Mouse (Mus musculus) hindbrain, postnatal 0 days (tissue): ENCODE results near the gene Mrps21. TPM values are rescaled to one million over a fixed set of nuclear protein-coding genes. Genes with fewer than 3 reads are reported as not detected.

Experiments
- ATAC-seq: fragments of 200-750 bp; cut with Nextera tagmentation; 2 replicates; pipeline ENCODE4 v1.8.0; 2017; ENCODE audit warnings: mild to moderate bottlenecking, moderate TSS enrichment, moderate library complexity
- DNase-seq: peaks from one replicate; pipeline ENCODE4 v3.0.0-alpha.2; 2015; ENCODE audit warnings: low spot score
- H3K27ac ChIP-seq: fragments of 300-500 bp; sonication (generic); 2 replicates; pipeline ENCODE4 v1.5.1; 2014; ENCODE audit warnings: mild to moderate bottlenecking
- H3K27me3 ChIP-seq: fragments of 300-500 bp; sonication (generic); 2 replicates; pipeline ENCODE4 v1.6.1; 2014; ENCODE audit warnings: low read length, mixed read lengths; ENCODE audit not compliant: insufficient read depth
- H3K36me3 ChIP-seq: fragments of 300-500 bp; sonication (generic); 2 replicates; pipeline ENCODE4 v1.6.1; 2014; ENCODE audit warnings: low read length, mixed read lengths; ENCODE audit not compliant: insufficient read depth
- H3K4me1 ChIP-seq: fragments of 300-500 bp; sonication (generic); 2 replicates; pipeline ENCODE4 v1.6.1; 2014; ENCODE audit warnings: antibody characterized with exemption, low read length, mixed read lengths; ENCODE audit not compliant: insufficient read depth
- H3K4me2 ChIP-seq: fragments of 300-500 bp; sonication (generic); 2 replicates; pipeline ENCODE4 v1.6.1; 2014; ENCODE audit warnings: low read depth, mild to moderate bottlenecking, low read length, moderate library complexity, mixed read lengths
- H3K4me3 ChIP-seq: fragments of 300-500 bp; sonication (generic); 2 replicates; pipeline ENCODE4 v1.5.1; 2014; ENCODE audit warnings: low read length
- H3K9ac ChIP-seq: fragments of 300-500 bp; sonication (generic); replicated peaks from 2 replicates; pipeline ENCODE4 v1.6.1; 2014; ENCODE audit warnings: mild to moderate bottlenecking, low read length, moderate library complexity, mixed read lengths
- H3K9me3 ChIP-seq: fragments of 300-500 bp; sonication (generic); 2 replicates; pipeline ENCODE4 v1.6.1; 2016; ENCODE audit warnings: low read length, mixed read lengths
- CTCF ChIP-seq: IDR thresholded peaks from 2 replicates; pipeline ENCODE4 v1.5.1; 2016; ENCODE audit warnings: antibody characterized with exemption, control low read depth, low read depth
- WGBS: fragments of 180-500 bp; shearing (Covaris S2); extraction: QIAGEN DNeasy Blood & Tissue Kit; methylation state at CpG from one replicate; pipeline ENCODE4 v1.1.7; 2014; 5-methylcytosine and 5-hydroxymethylcytosine counted together
- polyA plus RNA-seq: library from polyadenylated mRNA; unstranded; fragments of >200 nt; fragmentation: Nextera tagmentation; extraction: Ambion mirVana; gene quantifications from 2 replicates; pipeline ENCODE4 v1.2.1, GENCODE M21; 2015
- total RNA-seq: library from RNA; depleted of rRNA; stranded (reverse); fragments of >200 nt; gene quantifications from 2 replicates; pipeline ENCODE4 v1.2.3, GENCODE M21; 2014

Mrps21 gene
- total and polyA plus RNA-seq, 2 experiments from 2014 or later = 128 to 271 TPM

DNA sequence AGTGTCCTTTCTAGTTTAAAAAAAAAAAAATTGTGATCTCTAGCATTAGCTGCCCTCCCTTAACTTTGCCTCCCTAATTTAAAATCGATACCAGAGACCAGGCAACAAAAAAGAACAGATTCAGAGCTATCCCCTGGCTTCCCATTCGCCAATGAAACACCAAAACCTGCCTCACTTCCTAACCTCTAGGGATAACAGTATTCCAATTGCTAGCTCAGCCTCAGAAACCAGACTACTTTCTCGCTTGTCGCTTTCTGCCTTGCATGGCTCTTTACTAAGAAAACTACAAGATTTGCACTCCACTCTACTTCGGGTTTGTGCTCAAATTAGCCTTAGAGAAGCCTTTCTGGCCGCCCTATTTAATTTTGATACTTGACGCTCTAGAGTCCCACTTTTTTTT lies 15.2 kb downstream of the Mrps21 start:
- Histone ChIP-seq H3K4me2 (peak overlapping the region; percentile 82), H3K27ac (peak overlapping the region; percentile 76; the same call in 1 of the 2 replicates), H3K4me3 (peak overlapping the region; percentile 86), H3K9me3 (no peaks in the 10 kb centered on the region), H3K9ac (peak overlapping the region; percentile 72), H3K27me3 (no peaks in the 10 kb centered on the region), H3K4me1 (peaks cover 4% of the 10 kb centered on the region; the same call in 1 of the 2 replicates), H3K36me3 (peaks cover 17% of the 10 kb centered on the region; the same call in 1 of the 2 replicates)
- ATAC-seq = peak; percentile 11; the same call in 1 of the 2 replicates
- 22% methylated on average over 7 of the region's 7 CpGs for WGBS
- no peak for TF ChIP-seq CTCF
- DNase-seq = peak; percentile 38

DNA sequence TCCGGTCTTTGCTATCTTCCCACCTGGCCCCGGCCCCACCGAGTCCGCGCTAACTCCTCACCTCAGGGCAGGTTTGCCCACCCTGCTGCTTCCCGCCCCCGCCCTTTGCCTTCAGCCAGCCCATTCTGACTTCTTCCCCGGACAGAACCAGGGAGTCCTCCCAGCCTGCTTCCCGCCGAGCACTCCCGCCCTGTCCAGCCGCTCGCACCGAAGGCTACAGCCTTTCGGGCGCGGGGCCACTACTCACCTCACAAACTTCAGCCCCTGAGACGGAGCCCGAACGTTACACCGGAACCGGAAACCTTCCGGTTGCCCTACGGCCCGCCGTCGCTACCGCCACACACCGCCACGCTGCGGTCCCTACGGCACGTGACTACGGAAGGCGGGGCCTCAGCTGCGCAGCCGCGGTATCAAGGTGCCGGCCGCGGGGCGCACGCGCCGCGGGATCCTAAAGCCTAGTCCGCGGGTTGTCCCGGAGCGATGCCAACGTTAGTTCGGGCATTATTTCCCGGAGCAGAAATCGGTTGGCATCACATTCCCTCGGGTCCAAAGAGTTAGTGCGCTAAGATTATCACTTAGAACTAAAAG lies 15.7 kb downstream of the Mrps21 start, which contains the start of gene Prpf3:
Gene Prpf3, minus strand, starts transcription at position 384 of the 588 bp plus-strand sequence.
- H3K9me3 ChIP-seq = no peaks in the 10 kb centered on the region
- H3K4me1 ChIP-seq = peaks cover 4% of the 10 kb centered on the region; the same call in 1 of the 2 replicates
- ATAC-seq (peak; percentile 99), DNase-seq (peak; percentile 96)
- H3K4me3 ChIP-seq = peak within 1 kb of the TSS; percentile 86
- no peaks in the 10 kb centered on the region for H3K27me3 ChIP-seq
- H3K9ac ChIP-seq = peak within 1 kb of the TSS; percentile 72
- peaks cover 22% of the 10 kb centered on the region for H3K36me3 ChIP-seq
- H3K4me2 ChIP-seq = peak within 1 kb of the TSS; percentile 82
- TF ChIP-seq CTCF = no peak; the same call in 1 of the 2 replicates
- peak within 1 kb of the TSS; percentile 76; the same call in 1 of the 2 replicates for H3K27ac ChIP-seq
- under 1% methylated on average over 56 of the region's 56 CpGs for WGBS

GRCm38 (mm10) chr3:95851317-95851716 lies 20.0 kb downstream of the Mrps21 start:
- H3K36me3 ChIP-seq = peaks cover 61% of the 10 kb centered on the region
- ATAC-seq (no peak), DNase-seq (no peak)
- no peaks in the 10 kb centered on the region for H3K27me3 ChIP-seq
- H3K9me3 ChIP-seq = no peaks in the 10 kb centered on the region
- 96% methylated on average over 8 of the region's 8 CpGs for WGBS
- TF ChIP-seq CTCF = no peak
- peaks cover 4% of the 10 kb centered on the region; the same call in 1 of the 2 replicates for H3K4me1 ChIP-seq
- no peak overlapping the region for H3K9ac ChIP-seq
- H3K4me3 ChIP-seq = no peak overlapping the region
- H3K27ac ChIP-seq = no peak overlapping the region
- no peak overlapping the region for H3K4me2 ChIP-seq

GRCm38 (mm10) chr3:95850611-95851010 lies 20.7 kb downstream of the Mrps21 start:
- DNase-seq = no peak
- Histone ChIP-seq H3K36me3 (peaks cover 67% of the 10 kb centered on the region), H3K4me3 (no peak overlapping the region), H3K9me3 (no peaks in the 10 kb centered on the region), H3K4me2 (no peak overlapping the region), H3K27ac (no peak overlapping the region), H3K9ac (no peak overlapping the region), H3K27me3 (no peaks in the 10 kb centered on the region), H3K4me1 (peaks cover 4% of the 10 kb centered on the region; the same call in 1 of the 2 replicates)
- no peak for ATAC-seq
- WGBS = 85% methylated on average over 4 of the region's 4 CpGs
- no peak for TF ChIP-seq CTCF

DNA sequence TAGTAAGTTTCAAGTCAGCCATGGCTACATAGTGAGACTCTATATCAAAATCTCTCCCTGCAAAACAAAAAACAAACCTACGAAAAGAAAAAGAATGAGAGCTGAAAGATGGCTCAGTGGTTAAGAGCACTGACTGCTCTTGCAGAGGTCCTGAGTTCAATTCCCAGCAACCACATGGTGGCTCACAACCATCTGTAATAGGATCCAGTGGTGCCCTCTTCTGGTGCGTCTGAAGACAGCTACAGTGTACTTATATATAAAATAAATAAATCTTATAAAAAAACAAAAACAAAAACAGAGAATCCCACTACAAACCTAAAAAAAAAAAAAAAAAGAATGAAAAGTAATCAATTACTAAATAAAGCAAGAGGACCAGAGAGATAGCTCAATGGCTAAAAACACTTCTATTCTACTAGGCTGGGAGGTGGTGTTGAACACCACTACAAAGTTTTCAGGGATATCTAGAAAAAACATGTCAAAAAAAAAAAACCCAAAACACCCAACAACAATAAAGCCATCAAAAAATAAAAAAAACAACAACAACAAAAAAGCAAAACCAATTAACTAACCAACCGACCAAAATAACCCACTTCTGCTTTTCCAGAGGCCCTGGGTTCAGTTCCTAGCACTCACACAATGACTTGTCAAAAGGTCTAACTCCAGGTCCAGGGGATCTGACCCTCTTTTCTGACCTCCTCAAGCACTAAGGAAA lies 28.7 kb downstream of the Mrps21 start:
- Histone ChIP-seq H3K4me2 (no peak overlapping the region), H3K36me3 (peaks cover 51% of the 10 kb centered on the region)
- 92% methylated on average over 3 of the region's 3 CpGs for WGBS

DNA sequence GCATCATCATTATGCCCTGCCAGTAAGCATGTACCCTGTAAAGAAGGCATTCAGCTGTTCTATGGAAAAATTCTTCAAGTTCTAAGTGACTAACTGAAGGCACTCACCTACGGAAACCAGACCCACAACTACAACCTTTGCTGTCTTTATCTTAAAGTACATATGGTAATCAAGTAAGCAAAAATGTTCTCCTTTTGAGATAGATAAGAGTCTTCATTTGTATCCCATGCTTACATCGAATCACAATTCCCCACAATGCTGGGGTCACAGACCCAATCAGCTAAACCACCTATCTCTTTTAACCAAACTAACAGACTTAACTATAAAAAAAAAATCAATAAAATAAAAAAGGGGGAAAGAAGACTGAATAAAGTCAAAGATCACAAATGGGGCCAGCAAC lies 32.1 kb downstream of the Mrps21 start:
- Histone ChIP-seq H3K4me2 (no peak overlapping the region), H3K4me3 (no peak overlapping the region), H3K4me1 (no peaks in the 10 kb centered on the region), H3K9me3 (no peaks in the 10 kb centered on the region), H3K27me3 (no peaks in the 10 kb centered on the region), H3K36me3 (peaks cover 39% of the 10 kb centered on the region), H3K27ac (no peak overlapping the region), H3K9ac (no peak overlapping the region)
- 97% methylated on average over 2 of the region's 2 CpGs for WGBS
- no peak for ATAC-seq
- no peak for TF ChIP-seq CTCF
- no peak for DNase-seq

More for the DNA sequence above, 28.7 kb downstream of the Mrps21 start:
- no peak overlapping the region for H3K27ac ChIP-seq
- no peaks in the 10 kb centered on the region for H3K4me1 ChIP-seq
- DNase-seq = no peak
- 0 out of 2 replicates have a peak, but pooled peaks have one; percentile 16 for TF ChIP-seq CTCF
- no peaks in the 10 kb centered on the region for H3K27me3 ChIP-seq
- H3K4me3 ChIP-seq = no peak overlapping the region
- no peaks in the 10 kb centered on the region for H3K9me3 ChIP-seq
- H3K9ac ChIP-seq = no peak overlapping the region
- ATAC-seq = no peak
